Mouse (Mus musculus) thymus, adult 2 months (tissue): ENCODE results near the gene Arhgap11a.

Experiments used
- CTCF ChIP-seq: fragments of 200-500 bp; IDR thresholded peaks from 2 replicates; pipeline ENCODE4 v1.5.1; 2012; ENCODE audit warnings: mild to moderate bottlenecking, control low read depth, low read length, moderate library complexity, borderline replicate concordance; ENCODE audit not compliant: control insufficient read depth, poor library complexity, insufficient read depth; ENCODE audit errors: extremely low read depth
- POLR2A ChIP-seq: fragments of 200-500 bp; IDR thresholded peaks from 2 replicates; pipeline ENCODE4 v1.6.1; 2012; ENCODE audit warnings: mild to moderate bottlenecking, low read length, control low read depth, moderate library complexity; ENCODE audit not compliant: control insufficient read depth, poor library complexity, insufficient read depth; ENCODE audit errors: extremely low read depth

GRCm38 (mm10) chr2:113868404-113868803 lies 19.9 kb upstream of the Arhgap11a start:
- TF ChIP-seq CTCF (no peak), POLR2A (no peak)
